Mouse (Mus musculus): ENCODE measurements around the gene Lcp1.
"Not testable (repeated sequence)": the region's sequence is repeated elsewhere in the genome, so short reads cannot be mapped to it uniquely, and the experiment has no call there.

Gene Lcp1

GRCm38 (mm10) chr14:75130501-75131318, at the start of gene Lcp1, which contains the start of gene Lrrc63:
Gene Lcp1 (plus strand): TSS chr14:75131101.
Gene Lrrc63 (minus strand): TSS chr14:75130881.
- peak; percentile 81 for DNase-seq (ENCODE audit: low read depth)

DNA sequence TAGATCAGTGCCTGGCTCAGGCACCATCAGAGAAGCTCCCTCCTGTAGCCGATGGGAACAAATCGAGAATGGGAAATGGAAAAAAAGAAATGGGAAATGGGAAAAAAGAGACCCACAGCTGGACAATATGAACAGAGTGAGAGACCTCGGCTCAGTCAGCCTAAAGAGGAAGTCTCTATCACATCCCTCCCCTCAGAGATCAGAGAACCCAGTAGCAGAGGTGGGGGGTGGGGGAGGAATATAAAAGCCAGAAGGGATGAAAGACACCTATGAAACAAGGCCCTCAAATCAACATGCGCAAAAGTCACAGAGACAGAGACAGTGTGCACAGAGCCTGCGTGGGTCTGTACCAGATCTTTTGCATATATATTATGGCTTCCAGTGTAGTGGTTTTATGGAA, 27.9 kb upstream of the Lcp1 start:
- no peak for DNase-seq (ENCODE audit: low read depth)

DNA sequence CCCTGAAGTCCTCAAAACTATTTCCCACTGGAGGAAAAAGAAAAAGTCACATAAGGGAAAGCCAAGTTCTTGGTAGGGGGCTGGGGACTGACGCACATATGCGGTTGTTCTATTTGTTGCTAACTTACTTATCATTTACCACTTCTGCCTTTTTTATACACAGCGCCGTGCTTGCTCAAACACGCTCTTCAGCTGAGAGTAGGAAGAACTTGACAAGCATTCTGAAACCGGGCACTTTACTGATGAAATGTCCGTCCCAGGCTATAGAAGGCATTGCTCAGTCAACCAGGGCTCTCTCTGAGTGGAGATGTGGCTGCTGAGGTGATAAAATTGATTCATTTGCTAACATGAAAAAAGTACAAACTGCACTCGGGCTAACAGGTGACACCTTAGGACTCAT, 9.2 kb upstream of the Lcp1 start:
- DNase-seq (ENCODE audit: low read depth): no peak

DNA sequence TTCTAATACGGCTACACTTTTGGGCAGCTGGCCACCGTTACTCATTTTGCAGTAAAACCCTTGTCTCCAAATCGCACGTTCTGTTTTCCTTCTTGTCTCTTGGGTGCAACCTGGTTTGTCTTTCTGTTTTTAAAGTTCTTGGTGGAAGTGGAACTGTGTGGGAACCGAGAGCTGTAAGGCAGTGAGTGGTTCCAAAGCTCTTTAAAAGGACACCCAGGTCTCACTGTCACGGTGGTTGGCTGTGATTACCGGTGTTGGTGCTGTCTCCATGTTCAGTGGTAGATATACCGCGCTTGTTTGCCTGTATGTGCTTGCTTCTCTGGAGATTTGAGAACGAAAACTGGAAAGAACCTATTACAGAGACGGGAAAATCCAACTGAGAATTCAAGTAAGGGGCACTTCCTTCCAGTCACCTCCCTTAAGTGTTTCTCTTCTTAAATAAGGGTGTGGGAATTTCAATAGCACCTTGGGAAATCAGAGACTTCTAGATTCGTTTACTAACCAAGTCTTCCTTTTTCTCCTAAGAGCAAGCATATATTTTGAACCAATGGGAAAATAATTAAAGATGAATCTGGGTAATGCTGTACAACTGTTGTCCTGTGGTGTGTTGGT, 529 bp downstream of the Lcp1 start:
- DNase-seq (ENCODE audit: low read depth): peak; percentile 58

DNA sequence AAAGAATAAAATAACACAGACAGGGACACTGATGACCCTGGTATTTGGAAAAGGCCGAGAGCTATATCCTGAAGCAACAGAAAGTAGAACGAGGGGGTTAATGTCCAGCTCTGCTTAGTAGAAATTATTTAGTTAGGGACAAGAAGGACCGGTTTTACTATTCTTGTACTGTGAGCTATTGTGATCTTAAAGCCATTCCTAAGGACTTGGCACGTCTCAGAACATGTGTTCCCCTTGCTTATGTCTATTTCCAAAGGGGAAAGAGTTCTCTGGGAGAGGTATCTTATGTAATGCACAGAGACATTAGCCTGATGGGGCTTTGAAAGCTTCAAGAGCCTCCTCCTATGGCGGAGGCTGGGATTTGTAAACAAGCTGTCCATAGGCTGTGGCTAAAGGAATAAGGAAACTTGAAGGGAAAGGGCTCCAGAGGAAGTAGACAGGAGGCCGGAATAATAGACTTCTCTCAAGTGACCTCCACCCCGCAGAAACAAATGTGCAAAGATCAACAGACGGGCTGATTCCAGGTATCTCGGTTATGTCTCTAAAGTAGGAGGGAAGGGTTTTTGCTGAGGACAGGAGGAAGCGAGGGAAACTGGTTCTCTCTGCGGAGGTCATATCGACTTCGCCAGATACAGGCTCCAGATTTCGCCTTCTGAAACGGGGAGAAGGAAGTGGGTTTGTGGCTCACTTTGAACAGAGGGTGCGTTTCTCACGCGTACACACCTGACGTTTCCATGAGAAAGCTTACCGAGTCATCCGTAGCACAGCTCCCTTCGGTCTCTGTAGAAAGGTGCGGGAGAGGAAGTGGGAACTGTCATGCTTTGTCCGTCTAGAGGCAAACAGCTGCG, 5.4 kb downstream of the Lcp1 start:
- DNase-seq (ENCODE audit: low read depth): peak; percentile 51

- no peak for DNase-seq (ENCODE audit: low read depth)
Measured at GRCm38 (mm10) chr14:75138503-75138902, 7.6 kb downstream of the Lcp1 start.

GRCm38 (mm10) chr14:75139225-75139624, 8.3 kb downstream of the Lcp1 start:
- DNase-seq (ENCODE audit: low read depth): no peak

DNA sequence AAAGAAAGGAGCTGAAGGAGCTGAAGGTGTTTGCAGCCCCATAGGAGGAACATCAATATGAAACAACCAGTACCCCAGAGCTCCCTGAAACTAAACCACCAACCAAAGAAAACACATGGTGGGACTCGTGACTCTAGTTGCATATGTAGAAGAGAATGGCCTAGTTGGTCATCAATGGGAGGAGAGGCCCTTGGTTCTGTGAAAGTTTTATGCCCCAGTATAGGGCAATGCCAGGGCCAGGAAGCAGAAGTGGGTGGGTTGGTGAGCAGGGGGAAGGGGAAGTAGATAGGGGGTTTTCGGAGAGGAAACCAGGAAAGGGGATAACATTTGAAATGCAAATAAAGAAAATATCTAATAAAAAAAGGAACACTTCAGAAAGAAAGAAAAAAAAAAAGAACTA, 16.8 kb downstream of the Lcp1 start:
- not testable (repeated sequence) for DNase-seq (ENCODE audit: low read depth)

DNA sequence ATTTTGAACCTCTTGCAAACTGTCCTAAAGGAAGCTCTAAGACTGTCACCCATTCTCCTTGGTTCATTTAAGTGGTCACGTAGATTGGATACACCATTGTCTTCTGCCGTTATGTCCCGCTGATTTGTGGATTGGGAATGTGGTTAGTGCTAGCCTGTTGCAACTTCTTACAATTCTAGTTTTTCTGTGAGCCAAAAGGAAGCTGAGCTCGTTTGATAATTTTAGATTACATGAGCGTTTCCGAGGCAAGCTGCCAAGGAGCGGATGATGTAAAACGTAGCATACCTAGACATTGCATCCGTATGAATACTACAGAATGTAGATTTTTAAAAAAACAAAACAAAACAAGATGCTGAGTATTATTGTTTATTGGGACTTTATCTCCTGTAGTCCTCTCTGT, 17.3 kb downstream of the Lcp1 start:
- DNase-seq (ENCODE audit: low read depth): no peak

DNA sequence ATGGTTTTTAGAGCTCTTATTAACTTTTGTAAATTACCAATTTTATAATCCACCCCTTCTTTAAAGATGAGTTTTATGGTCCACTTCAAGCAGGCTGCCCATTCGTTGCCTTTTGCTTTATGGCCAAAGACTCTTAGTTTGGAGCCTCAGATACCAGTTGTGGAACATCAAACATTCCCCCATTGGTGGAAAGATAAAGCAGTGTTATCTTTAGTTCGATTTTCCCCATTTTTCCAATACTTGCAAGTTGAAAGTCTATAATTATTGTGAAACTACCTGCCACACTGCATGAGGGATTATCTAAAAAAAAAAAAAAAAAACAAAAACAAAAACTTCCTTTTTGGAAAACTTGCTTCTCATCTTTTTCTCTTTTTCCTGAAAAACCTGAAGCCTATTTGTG, 19.8 kb downstream of the Lcp1 start:
- no peak for DNase-seq (ENCODE audit: low read depth)

DNA sequence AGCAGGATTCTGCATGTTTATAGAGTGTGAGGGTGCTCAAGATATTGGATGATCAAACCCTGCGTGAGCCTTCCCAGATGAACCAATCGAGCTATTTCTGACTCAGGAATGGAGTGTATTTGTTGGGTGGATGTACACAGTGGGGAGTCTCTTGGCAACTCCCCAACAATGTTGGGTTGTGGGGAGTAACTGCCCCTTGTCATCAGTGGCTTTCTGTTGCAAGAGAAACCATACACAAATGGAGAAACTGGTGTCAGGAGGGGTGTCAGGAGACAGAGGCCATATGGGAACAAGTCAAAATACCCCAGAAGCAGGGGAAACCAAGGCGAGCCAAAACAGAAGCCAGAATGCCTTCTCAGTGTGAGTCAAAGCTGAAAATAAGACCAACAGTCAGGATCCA, 20.2 kb downstream of the Lcp1 start:
- DNase-seq (ENCODE audit: low read depth): no peak

- no peak for DNase-seq (ENCODE audit: low read depth)
Measured at GRCm38 (mm10) chr14:75154481-75154880, 23.6 kb downstream of the Lcp1 start.

DNA sequence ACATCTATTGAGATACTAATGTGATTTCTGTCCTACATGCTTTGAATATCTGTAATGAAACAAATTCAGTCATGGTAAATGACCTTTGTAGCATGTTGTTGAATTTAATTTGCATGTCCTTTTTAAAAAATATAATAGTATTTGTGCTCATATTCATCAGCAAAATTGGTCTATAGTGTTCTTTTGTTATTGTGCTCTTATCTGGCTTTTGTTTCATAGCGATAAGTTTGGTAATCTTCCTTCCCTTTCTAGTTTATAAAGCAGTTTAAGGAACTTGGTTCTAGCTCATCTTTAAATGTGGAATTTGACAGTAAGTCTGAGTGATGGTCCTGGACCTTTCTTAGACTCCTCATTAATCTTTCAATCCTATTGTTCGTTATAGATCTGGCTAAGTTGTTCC, 28.5 kb downstream of the Lcp1 start:
- no peak for DNase-seq (ENCODE audit: low read depth)

- no peak for DNase-seq (ENCODE audit: low read depth)
Measured at GRCm38 (mm10) chr14:75163866-75164265, 33.0 kb downstream of the Lcp1 start.

GRCm38 (mm10) chr14:75164345-75164744, 33.4 kb downstream of the Lcp1 start:
- no peak for DNase-seq (ENCODE audit: low read depth)

- no peak for DNase-seq (ENCODE audit: low read depth)
Measured at GRCm38 (mm10) chr14:75165574-75166131, 34.8 kb downstream of the Lcp1 start.

GRCm38 (mm10) chr14:75168501-75168900, 37.6 kb downstream of the Lcp1 start:
- no peak for DNase-seq (ENCODE audit: low read depth)

GRCm38 (mm10) chr14:75170546-75170945, 39.6 kb downstream of the Lcp1 start:
- DNase-seq (ENCODE audit: low read depth): no peak

DNA sequence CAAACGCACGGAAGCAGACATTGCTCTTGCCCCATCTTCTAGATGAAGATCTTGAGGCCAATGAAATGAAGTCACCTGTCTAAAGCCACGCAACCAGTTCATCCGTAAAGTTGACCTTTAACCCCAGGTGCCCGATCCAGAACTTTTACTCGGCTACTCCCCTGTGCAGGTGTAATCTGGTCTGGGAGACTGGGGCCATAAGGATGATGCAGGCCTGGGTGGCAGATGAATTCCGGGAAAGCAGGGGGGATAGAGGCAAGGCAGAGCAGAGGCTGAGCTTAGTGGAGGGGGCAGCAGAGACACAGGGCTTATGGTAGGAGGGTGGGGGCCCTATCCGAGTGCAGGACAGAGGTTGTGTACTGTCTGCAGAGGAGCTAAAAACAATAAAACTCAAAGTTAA, 43.4 kb downstream of the Lcp1 start:
- DNase-seq (ENCODE audit: low read depth): no peak

GRCm38 (mm10) chr14:75174731-75175555, 44.0 kb downstream of the Lcp1 start:
- peak; percentile 76 for DNase-seq (ENCODE audit: low read depth)

GRCm38 (mm10) chr14:75175781-75176180, 44.9 kb downstream of the Lcp1 start:
- peak; percentile 67 for DNase-seq (ENCODE audit: low read depth)
